Mouse (Mus musculus) skeletal muscle tissue, adult 2 months (tissue): ENCODE data around the gene Myo16.
A peak's percentile ranks its signal among the peaks of the same experiment; 100 is the strongest.

Source experiments
- DNase-seq: peaks from one replicate; pipeline ENCODE4 v3.0.0-alpha.2; 2012; ENCODE audit warnings: low read depth, low spot score

Myo16 gene

GRCm38 (mm10) chr8:10303992-10304391 lies 150.3 kb downstream of the Myo16 start:
- no peak for DNase-seq

DNA sequence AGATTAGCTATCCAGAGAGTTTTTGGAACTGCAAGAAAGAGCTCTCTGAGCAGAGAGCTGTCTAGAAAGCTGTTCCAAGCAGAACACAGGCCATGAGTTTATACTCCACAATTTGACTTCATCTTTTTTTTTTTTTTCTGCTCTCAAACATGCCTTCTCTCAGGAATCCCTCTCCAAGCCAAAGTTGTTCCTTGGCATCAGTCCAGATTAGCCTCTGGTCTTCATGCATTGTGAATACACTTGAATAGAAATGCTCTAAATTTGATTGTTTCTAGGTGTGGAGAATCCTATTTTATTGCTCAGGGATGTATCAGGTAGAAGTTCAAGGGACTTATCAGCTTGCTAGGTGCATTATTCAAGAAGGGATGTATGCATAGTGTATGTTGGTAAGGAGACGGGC lies 151.0 kb downstream of the Myo16 start:
- no peak for DNase-seq

DNA sequence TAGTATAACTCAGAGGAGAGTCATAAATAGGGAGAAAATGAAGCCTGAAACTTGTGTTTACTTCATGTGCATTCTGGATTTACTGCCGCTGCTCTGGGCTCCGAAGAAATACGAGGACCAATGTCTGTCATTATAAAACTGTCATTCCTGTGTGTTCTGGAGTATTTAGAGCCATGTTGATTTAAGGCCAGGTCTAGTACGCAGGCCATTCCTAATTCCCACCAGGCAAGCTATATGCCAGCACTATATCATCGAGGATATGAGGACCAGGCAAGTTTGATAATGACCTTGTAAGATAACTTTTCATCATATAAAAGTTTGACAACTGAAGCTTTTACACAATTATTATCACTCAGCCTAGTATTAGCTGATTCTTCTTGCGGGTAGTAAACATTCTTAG lies 153.6 kb downstream of the Myo16 start:
- DNase-seq = no peak

- DNase-seq = no peak
These were observed 154.2 kb downstream of the Myo16 start for GRCm38 (mm10) chr8:10307770-10308476.

DNA sequence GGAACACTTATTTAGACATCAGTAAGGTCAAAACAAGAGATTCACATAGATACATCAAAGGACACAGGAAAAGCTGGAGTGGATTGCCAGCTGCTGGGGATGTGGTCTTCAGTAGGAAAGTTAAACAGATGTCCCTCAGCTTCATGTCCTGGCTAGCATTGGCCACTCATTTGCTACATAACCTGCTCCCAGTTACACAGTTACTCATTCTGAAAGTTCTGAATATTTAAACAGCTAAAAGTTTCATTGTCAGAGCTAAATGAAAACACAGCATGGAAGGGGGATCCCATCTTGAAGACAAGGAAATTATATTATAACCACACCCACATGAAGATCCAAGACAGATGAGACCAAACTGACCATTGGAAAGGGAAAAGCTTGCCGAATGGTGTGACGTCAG lies 156.8 kb downstream of the Myo16 start:
- no peak for DNase-seq

DNA sequence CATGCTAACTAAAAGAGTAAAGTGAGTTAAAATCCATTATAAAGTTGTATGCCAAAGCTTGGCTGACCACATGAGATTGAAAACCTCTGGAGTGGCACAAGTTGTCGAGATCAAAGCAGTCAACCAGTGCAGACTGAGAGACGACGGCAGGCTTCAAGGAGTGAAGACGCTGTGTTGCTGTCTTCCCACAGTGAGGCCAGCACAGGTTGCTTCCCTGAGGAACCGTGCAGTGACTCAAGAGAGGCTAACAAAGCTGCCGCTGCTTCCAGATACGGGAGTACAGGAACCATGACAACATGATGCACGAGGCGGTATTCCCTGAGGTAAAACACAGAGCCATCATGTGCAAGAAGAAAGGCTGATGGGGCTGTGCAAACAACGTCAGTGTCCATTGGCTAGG lies 158.6 kb downstream of the Myo16 start:
- no peak for DNase-seq

DNA sequence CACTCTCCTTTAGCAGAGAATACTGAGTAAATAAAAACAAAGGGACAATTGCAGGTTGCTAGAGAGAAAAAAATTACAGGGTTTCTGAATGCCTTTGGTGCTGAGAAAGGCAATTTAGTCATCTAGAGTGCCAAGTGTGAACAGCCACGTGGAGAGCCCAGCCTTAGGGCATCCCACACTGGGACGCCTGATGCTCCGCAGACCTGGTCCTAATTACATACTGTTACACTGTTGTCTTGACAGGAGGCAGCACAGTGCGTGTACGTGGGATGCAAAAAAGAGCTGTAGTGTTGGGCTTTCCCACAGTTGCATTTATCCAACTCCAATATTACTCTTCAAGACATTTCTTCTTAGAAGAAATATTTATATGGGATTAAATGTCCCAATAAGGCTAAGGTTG lies 162.5 kb downstream of the Myo16 start:
- no peak for DNase-seq

DNA sequence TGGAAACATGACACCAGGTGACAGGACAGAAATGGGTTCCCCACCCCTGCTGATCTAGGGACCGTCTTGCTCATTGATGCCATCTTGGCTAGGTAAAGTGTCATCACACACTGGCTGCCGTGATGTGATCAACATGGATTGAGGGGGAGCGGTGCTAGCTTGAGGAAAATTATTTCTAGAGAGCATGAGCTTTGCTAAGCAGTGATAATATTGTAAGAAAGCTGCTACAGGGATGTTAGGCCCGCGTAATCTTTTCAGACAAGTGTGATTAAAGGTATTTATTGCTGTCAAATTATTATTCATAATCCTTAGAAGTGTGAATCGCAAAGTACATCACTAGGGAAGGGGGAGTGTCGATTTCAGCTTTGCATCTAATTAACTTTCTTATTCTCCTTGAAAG lies 164.4 kb downstream of the Myo16 start:
- no peak for DNase-seq

DNA sequence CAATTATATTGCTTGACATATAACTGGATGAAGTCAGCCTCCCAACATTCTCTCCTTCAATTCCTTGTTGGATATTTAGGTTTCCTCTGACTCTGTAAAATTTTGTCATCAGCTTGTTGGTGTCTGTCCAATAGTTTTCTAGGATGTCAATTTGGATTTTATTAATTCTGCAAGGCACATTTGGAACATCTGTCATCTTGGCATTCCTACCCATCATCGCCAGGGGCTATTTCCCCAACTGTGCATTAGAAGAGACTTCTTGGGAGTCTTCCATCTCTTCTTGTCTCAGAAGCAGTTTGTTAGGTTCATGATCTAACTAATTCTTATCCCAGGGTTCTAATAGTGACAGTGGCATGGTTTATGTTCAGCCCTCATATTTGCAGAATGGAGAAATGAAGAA lies 196.7 kb downstream of the Myo16 start:
- DNase-seq = no peak

DNA sequence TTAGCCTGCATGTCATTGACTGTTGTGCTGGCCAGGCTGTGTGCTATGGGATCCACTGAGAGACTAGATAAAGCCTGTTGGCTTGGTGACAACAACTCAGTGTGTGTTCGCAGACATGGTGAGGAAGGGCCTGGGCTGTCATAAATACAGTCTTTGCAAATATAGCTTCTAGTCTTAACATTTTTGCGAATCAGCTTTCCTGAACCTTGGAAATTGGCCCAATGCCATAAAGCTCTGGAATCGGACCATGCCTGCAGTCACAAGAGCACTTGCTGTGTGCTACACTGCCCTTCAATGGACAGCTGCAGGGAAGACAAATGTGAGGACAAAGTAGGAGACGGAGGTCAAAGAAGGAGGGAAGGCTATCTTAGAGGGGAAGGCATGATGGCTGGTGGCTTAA lies 205.0 kb downstream of the Myo16 start:
- no peak for DNase-seq

- no peak for DNase-seq
These were observed 209.2 kb downstream of the Myo16 start for GRCm38 (mm10) chr8:10362949-10363348.

- DNase-seq = no peak
These were observed 210.1 kb downstream of the Myo16 start for GRCm38 (mm10) chr8:10363654-10364406.

DNA sequence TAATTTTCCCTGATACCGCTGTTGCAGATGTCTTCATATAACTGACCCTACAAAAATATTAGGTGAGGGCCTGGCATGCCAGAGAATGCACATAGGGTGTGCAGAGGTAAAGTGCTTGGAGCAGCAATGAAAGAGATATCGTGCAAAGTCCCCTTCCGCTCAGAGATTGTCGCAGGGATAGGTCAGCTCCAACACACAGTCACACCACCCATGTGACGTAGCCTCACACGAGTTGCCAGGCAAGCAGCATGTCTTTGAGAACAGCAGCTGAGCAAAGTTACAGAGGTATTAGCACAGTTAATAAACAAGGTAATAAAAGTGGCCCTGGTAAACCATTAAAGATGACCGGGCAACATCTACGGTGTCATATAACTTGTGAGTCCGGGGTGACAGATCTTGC lies 212.4 kb downstream of the Myo16 start:
- no peak for DNase-seq

- DNase-seq = no peak
These were observed 218.9 kb downstream of the Myo16 start for GRCm38 (mm10) chr8:10372571-10372970.

DNA sequence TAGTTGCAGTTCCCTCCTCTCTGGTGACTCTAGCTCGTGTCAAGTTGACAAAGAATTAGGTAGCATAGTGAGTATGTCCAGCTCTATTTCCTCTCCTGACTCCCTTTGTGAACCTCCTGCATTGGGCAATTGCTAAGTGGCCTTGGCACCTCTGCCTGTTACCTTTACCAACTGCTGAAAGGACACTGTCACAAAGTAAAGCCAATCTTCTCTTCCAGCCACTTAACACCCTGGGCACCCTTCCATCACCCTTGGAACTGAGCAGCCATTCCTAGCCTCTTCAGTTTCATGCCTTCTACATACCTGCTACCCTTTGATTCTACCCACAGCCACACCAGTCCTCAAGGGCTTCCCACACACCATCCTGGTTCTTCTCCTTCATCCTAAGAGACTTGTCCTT lies 233.4 kb downstream of the Myo16 start:
- DNase-seq = no peak

- DNase-seq = no peak
These were observed 237.5 kb downstream of the Myo16 start for GRCm38 (mm10) chr8:10391096-10391683.

DNA sequence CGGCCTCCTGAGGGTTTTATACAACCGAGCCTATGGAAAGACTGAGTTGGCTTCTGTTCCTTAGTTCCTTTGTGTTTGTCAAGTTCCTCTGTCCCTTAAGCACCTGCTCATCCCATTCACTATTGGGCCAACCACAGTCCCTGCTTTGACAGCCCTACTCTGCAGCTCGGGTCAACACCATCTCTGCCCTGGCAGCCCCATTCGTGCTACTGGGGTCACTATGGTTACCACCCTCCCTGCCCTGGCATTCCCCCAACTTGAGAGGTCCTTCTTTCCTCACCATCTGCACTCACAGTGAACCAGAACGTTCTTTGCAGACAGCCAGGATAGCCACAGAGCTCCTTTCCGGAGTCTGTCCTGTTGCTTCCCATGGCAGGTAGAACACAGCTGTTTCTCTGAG lies 238.2 kb downstream of the Myo16 start:
- DNase-seq = no peak

GRCm38 (mm10) chr8:10394506-10394905 lies 240.8 kb downstream of the Myo16 start:
- DNase-seq = no peak

GRCm38 (mm10) chr8:10395146-10395545 lies 241.4 kb downstream of the Myo16 start:
- DNase-seq = no peak

DNA sequence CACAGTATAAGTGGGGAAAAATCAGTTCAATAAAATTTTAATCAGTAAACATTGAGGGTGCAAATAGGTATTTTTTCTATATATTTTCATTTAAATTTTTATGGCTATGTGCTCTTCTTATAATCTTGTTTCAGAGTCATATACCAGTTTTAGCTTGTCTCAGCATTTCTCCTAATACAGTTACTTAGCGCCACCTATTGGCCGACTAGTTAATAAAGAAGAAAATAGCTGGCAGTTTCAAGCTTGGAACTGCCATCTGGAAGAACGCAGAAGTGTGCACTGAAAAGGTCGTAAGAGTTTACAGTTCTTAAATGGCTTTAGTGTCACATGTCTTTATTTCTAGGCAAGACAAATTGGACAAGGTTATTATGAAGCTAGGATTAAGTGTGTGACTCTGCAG lies 248.9 kb downstream of the Myo16 start:
- peak; percentile 39 for DNase-seq

DNA sequence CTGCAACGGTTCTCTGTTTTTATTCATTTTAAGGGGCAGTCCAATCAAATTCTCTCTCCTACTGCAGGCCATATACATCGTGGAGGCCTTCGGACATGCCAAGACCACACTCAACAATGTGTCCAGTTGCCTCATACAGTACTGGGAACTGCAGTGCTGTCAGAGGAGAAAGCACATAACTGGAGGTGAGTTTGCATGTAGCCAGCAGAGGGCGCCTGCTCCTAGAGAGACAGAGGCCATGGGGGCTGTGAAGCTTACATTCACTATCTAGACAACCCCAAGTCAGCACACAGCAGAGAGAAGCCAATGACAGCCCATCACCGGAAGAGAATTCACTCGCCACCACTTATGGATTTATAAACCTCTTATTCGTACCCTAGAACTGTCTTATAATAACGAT lies 251.8 kb downstream of the Myo16 start:
- peak; percentile 7 for DNase-seq

GRCm38 (mm10) chr8:10409043-10409442 lies 255.3 kb downstream of the Myo16 start:
- no peak for DNase-seq

DNA sequence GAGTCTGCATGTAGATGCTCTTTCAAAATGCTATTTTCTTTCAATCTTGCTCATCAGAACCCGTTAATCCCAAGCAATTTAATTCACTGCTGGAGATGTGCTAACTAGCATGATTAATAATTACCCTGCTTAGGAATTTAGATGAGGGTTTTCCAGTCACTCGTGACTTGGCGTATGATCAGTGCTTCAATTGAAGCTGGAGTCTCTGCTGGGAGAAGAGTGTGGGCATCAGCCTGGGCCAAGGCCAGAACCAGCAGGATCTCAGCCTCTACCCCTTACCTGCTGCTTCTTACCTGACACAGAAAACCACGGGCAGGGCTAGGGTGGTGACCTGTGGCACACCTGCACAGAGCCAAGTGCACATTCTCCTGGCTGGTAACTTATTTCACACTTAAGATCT lies 257.8 kb downstream of the Myo16 start:
- no peak for DNase-seq
